Mouse (Mus musculus) neural tube, embryonic 13.5 days (tissue): Measurements from ENCODE around the gene Emsy. TPM values are rescaled to one million over a fixed set of nuclear protein-coding genes. Genes with fewer than 3 reads are reported as not detected.

Experiments used
- ATAC-seq: fragments of 200-750 bp; cut with Nextera tagmentation; 2 replicates; pipeline ENCODE4 v1.8.0; 2017; ENCODE audit warnings: low read depth, mild to moderate bottlenecking, moderate TSS enrichment, moderate library complexity
- H3K27ac ChIP-seq: fragments of 300-500 bp; sonication (generic); replicated peaks from 2 replicates; pipeline ENCODE4 v1.5.1; 2015; ENCODE audit warnings: moderate library complexity, mild to moderate bottlenecking, inconsistent platforms
- H3K27me3 ChIP-seq: fragments of 300-500 bp; sonication (generic); 2 replicates; pipeline ENCODE4 v1.6.1; 2015; ENCODE audit warnings: mild to moderate bottlenecking, inconsistent platforms
- H3K36me3 ChIP-seq: fragments of 300-500 bp; sonication (generic); 2 replicates; pipeline ENCODE4 v1.6.1; 2015; ENCODE audit warnings: mild to moderate bottlenecking, inconsistent platforms
- H3K4me1 ChIP-seq: fragments of 300-500 bp; sonication (generic); replicated peaks from 2 replicates; pipeline ENCODE4 v1.6.1; 2015; ENCODE audit warnings: inconsistent platforms
- H3K4me2 ChIP-seq: fragments of 300-500 bp; sonication (generic); 2 replicates; pipeline ENCODE4 v1.6.1; 2015; ENCODE audit warnings: inconsistent platforms, mild to moderate bottlenecking, moderate library complexity
- H3K4me3 ChIP-seq: fragments of 300-500 bp; sonication (generic); 2 replicates; pipeline ENCODE4 v1.5.1; 2015; ENCODE audit warnings: mild to moderate bottlenecking, inconsistent platforms
- H3K9ac ChIP-seq: fragments of 300-500 bp; sonication (generic); 2 replicates; pipeline ENCODE4 v1.6.1; 2015; ENCODE audit warnings: moderate library complexity, mild to moderate bottlenecking, inconsistent platforms
- H3K9me3 ChIP-seq: fragments of 300-500 bp; sonication (generic); 2 replicates; pipeline ENCODE4 v1.6.1; 2016; ENCODE audit warnings: inconsistent platforms
- WGBS: fragments of 180-500 bp; shearing (Covaris S2); methylation state at CpG from one replicate; pipeline ENCODE4 v1.1.7; 2015; 5-methylcytosine and 5-hydroxymethylcytosine counted together
- polyA plus RNA-seq: library from polyadenylated mRNA; unstranded; fragments of >200 nt; fragmentation: Nextera tagmentation; extraction: Ambion mirVana; gene quantifications from 2 replicates; pipeline ENCODE4 v1.2.1, GENCODE M21; 2015

The Emsy gene
- polyA plus RNA-seq, 1 experiment from 2014 or later = 35.1 TPM

DNA sequence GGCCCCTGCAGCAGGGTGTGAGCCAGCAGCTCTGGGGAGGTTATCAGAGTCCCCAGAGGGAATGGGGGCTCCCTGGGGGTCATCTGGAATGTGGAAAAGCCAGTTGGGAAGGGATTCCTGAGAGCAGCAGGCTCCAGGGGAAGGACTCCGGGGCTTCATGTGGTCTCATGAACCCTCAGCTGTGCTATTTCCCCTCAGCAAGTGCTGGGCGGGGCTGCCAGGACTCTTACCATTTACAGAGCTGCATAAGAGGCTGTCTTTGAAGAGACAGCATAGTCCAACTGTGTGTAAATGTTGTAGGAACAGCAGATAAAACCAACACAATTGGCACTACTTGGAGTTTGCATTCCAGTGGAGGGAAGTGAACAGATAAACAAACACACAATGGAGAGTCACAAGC lies 106.0 kb downstream of the Emsy start:
- 44% methylated on average over 2 of the region's 2 CpGs for WGBS
- H3K4me3 ChIP-seq = no peak overlapping the region
- H3K27ac ChIP-seq = peak overlapping the region; percentile 42; the same call in 1 of the 2 replicates
- no peaks in the 10 kb centered on the region for H3K27me3 ChIP-seq
- ATAC-seq = no peak
- no peaks in the 10 kb centered on the region for H3K36me3 ChIP-seq
- H3K9ac ChIP-seq = no peak overlapping the region
- 0 out of 2 replicates have a peak, but pooled peaks cover 3% of the 10 kb centered on the region for H3K4me1 ChIP-seq
- no peaks in the 10 kb centered on the region for H3K9me3 ChIP-seq
- no peak overlapping the region for H3K4me2 ChIP-seq

DNA sequence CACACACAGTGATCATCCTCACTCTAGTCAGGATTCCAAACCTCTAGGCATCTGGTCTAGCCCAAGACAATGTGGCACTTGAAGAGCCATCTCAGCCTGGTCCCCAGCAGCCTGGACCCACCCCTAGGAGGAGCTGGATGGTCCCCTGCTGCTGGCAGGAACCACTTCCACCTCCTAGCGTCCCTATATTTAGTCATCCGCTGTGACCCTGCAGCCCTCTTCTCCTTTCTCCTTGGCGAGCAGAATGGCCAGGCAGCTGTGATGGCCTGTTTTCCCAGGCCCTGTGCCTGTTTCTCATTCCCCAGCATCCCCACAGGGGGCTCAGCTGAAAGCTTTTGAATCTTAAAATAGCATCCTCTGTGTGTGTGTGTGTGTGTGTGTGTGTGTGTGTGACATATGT lies 107.7 kb downstream of the Emsy start:
- H3K4me2 ChIP-seq = no peak overlapping the region
- 40% methylated on average over 3 of the region's 3 CpGs for WGBS
- no peak; the same call in 1 of the 2 replicates for ATAC-seq
- no peaks in the 10 kb centered on the region for H3K36me3 ChIP-seq
- no peak overlapping the region for H3K9ac ChIP-seq
- H3K4me1 ChIP-seq = peaks cover 6% of the 10 kb centered on the region
- H3K9me3 ChIP-seq = no peaks in the 10 kb centered on the region
- H3K4me3 ChIP-seq = no peak overlapping the region
- H3K27me3 ChIP-seq = no peaks in the 10 kb centered on the region
- no peak overlapping the region for H3K27ac ChIP-seq

GRCm38 (mm10) chr7:98544556-98544955 lies 112.0 kb downstream of the Emsy start:
- H3K4me1 ChIP-seq = peaks cover 7% of the 10 kb centered on the region
- WGBS = 72% methylated on average over 3 of the region's 3 CpGs
- no peak overlapping the region for H3K4me3 ChIP-seq

GRCm38 (mm10) chr7:98543853-98544370 lies 112.7 kb downstream of the Emsy start:
- no peaks in the 10 kb centered on the region for H3K36me3 ChIP-seq
- no peaks in the 10 kb centered on the region for H3K27me3 ChIP-seq
- no peak overlapping the region for H3K9ac ChIP-seq
- ATAC-seq = no peak
- WGBS = 48% methylated on average over 11 of the region's 11 CpGs
- no peak overlapping the region for H3K27ac ChIP-seq
- H3K9me3 ChIP-seq = no peaks in the 10 kb centered on the region
- H3K4me1 ChIP-seq = peaks cover 7% of the 10 kb centered on the region
- no peak overlapping the region for H3K4me2 ChIP-seq
- H3K4me3 ChIP-seq = no peak overlapping the region

More at GRCm38 (mm10) chr7:98544556-98544955, 112.0 kb downstream of the Emsy start:
- Histone ChIP-seq H3K9me3 (no peaks in the 10 kb centered on the region), H3K4me2 (no peak overlapping the region), H3K27me3 (no peaks in the 10 kb centered on the region), H3K36me3 (no peaks in the 10 kb centered on the region), H3K27ac (no peak overlapping the region), H3K9ac (no peak overlapping the region)
- no peak for ATAC-seq

GRCm38 (mm10) chr7:98542731-98543142 lies 113.8 kb downstream of the Emsy start:
- no peak for ATAC-seq
- Histone ChIP-seq H3K4me3 (no peak overlapping the region), H3K9ac (no peak overlapping the region), H3K9me3 (no peaks in the 10 kb centered on the region), H3K4me2 (no peak overlapping the region), H3K27ac (no peak overlapping the region), H3K27me3 (no peaks in the 10 kb centered on the region), H3K36me3 (no peaks in the 10 kb centered on the region), H3K4me1 (peaks cover 16% of the 10 kb centered on the region)
- 57% methylated on average over 6 of the region's 6 CpGs for WGBS

- Histone ChIP-seq H3K27me3 (no peaks in the 10 kb centered on the region), H3K36me3 (no peaks in the 10 kb centered on the region), H3K9me3 (no peaks in the 10 kb centered on the region), H3K4me3 (no peak overlapping the region), H3K27ac (no peak overlapping the region), H3K4me2 (no peak overlapping the region), H3K4me1 (peaks cover 20% of the 10 kb centered on the region), H3K9ac (no peak overlapping the region)
- 88% methylated on average over 3 of the region's 3 CpGs for WGBS
- no peak for ATAC-seq
These were observed 114.3 kb downstream of the Emsy start for GRCm38 (mm10) chr7:98542267-98542666.

DNA sequence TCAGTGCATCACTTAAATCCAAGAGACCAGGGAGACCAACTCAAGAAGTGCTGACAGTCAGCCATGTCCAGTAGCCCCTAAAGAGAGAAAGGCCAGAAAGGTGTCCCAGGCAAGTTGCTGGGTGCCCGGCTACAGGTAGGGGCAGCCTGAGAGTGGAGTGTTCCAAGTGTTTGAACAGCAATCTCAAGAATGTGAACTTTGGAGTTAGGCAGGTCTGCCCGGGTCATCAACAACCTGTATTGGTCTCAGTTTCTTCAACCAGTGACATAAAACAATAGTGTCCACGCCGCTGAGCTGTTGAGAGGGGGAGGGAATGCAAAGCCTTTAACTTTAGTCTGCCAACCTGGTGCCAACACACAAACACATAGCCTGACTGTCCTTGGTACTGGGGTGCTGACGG lies 115.0 kb downstream of the Emsy start:
- Histone ChIP-seq H3K27ac (no peak overlapping the region), H3K36me3 (no peaks in the 10 kb centered on the region), H3K9ac (no peak overlapping the region), H3K4me2 (no peak overlapping the region), H3K4me1 (peaks cover 21% of the 10 kb centered on the region), H3K4me3 (no peak overlapping the region), H3K27me3 (no peaks in the 10 kb centered on the region), H3K9me3 (no peaks in the 10 kb centered on the region)
- no peak for ATAC-seq
- WGBS = 96% methylated on average over 5 of the region's 5 CpGs

DNA sequence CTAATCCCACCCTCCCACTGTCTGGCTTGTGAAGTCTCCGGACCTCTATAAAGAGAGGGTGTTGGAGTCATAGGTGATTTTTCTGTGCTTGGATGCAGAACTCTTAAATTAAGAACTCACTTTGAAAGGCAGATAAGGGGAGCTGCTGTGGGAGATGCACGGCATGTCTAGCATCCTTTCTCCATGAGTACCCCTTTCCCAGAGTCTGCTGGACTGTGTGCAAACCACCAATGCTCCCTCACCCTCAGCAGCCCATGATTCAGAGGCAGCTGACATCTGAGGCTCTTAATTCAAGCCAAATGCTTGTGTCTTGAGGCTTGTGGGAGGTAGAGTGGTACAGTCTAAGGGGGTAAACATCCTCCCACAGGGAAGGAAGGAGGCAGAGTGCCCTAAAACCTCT lies 115.7 kb downstream of the Emsy start:
- Histone ChIP-seq H3K4me1 (peaks cover 21% of the 10 kb centered on the region), H3K27ac (no peak overlapping the region), H3K4me3 (no peak overlapping the region), H3K4me2 (no peak overlapping the region), H3K36me3 (no peaks in the 10 kb centered on the region), H3K9ac (no peak overlapping the region), H3K9me3 (no peaks in the 10 kb centered on the region), H3K27me3 (no peaks in the 10 kb centered on the region)
- no peak for ATAC-seq
- 61% methylated on average over 2 of the region's 2 CpGs for WGBS

DNA sequence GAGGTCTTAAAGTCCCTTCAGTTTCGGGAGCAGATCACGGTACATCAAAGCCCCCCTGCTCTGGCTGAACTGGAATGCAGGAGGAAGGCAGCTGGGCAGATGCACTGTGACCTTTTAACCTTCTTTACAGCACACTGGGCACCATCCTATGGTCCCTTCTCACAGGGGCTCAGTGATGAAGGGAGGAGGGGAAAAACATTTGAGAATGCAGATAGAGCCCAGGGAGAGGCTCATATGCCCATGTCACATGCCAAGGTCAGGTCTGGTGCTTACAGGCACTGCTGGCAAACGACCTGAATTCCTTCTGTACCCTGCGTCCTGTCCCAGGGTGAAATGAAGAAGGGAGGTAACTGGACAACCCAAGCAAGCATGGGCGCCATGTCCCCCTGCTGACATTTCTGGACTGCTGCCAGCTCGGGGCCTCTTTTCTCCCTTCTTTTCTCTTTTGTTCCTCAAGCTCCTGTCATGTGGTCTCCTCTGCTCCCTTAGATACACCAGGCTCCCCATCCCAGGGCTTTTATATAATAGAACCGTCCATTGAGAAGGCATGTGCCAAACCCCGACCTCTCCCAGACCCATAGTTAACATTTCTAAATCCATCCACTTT lies 118.5 kb downstream of the Emsy start:
- H3K9ac ChIP-seq = no peak overlapping the region
- H3K4me1 ChIP-seq = peaks cover 14% of the 10 kb centered on the region
- H3K36me3 ChIP-seq = no peaks in the 10 kb centered on the region
- no peak for ATAC-seq
- H3K9me3 ChIP-seq = no peaks in the 10 kb centered on the region
- no peak overlapping the region for H3K4me2 ChIP-seq
- H3K27me3 ChIP-seq = no peaks in the 10 kb centered on the region
- H3K4me3 ChIP-seq = no peak overlapping the region
- WGBS = 25% methylated on average over 8 of the region's 8 CpGs
- 0 out of 2 replicates have a peak overlapping the region, but pooled peaks have one; percentile 18 for H3K27ac ChIP-seq

DNA sequence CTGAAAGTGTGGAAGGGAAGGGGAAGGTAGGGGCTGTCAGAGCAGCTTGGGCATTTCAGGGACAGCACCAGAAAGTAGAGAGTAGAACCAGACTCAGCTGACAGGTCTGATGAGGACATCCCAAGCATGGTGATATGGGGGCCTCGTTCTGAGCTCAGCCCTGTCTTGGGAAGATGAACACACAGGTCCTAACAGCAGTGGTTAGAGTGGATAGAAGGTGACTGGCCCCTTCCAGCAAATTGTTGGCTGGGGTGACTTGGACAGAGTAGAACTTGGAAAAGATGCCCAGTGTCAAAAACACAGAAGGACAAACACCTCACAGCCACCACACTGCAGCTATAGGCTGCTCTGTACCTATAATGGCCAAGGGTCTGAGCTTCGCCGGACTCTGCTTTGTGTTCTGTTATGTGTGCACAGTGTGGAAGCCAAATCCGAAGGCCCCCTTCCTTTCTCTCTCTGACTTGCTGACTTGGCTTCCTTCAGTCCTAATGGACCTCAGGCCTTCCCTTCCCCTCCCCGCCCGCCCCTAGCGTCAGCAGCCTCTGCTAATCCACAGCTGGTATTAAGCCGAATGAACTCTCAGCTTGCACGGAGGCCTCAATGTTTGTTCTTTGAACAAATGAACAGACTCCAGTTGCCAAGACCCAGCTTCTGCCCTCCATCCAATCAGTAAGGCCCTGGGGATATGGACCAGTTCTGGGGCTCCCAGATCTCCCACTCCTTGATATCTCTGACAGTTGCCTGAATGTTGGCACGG lies 119.2 kb downstream of the Emsy start:
- no peak overlapping the region for H3K4me3 ChIP-seq
- no peak overlapping the region for H3K9ac ChIP-seq
- peaks cover 14% of the 10 kb centered on the region for H3K4me1 ChIP-seq
- no peaks in the 10 kb centered on the region for H3K9me3 ChIP-seq
- H3K36me3 ChIP-seq = no peaks in the 10 kb centered on the region
- WGBS = 36% methylated on average over 10 of the region's 10 CpGs
- H3K27me3 ChIP-seq = no peaks in the 10 kb centered on the region
- H3K4me2 ChIP-seq = no peak overlapping the region
- no peak for ATAC-seq
- 0 out of 2 replicates have a peak overlapping the region, but pooled peaks have one; percentile 18 for H3K27ac ChIP-seq
